Mouse (Mus musculus) thymus, adult 18-20 months (tissue): ENCODE data around the gene Heph.
"Not testable (repeated sequence)": the region's sequence is repeated elsewhere in the genome, so short reads cannot be mapped to it uniquely, and the experiment has no call there.

Experiments used
- DNase-seq, 2 experiments: peaks; one replicate each; pipeline ENCODE4 v3.0.0; 2022; ENCODE audit warnings: mixed read lengths in 2 of 2

Gene Heph

GRCm38 (mm10) chrX:96455149-96455548 is at the start of gene Heph:
Gene Heph, plus strand, starts transcription at chrX:96455359.
- no peak for DNase-seq

- not testable (repeated sequence) for DNase-seq
Observed at GRCm38 (mm10) chrX:96415351-96415750, 39.8 kb upstream of the Heph start.

DNA sequence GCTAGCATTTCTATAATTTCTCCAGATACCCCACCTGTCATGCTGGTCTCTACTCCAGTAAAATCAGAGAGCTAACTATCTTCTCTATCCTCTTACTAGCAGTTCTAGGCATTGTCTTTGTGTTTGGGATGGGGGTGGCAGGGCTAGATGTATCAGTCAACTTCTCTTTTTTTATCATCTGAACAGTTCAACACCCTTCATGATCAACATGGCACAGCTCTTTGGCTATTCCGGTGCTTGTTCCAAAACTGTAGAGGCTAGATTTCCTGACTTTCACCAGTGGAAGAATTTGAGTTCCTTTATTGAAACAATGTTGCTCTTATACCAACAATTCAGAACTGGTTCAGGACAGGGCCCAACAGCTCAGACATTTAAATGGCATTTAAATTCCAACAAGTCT is 38.2 kb upstream of the Heph start:
- DNase-seq: no peak

GRCm38 (mm10) chrX:96417733-96418132 is 37.4 kb upstream of the Heph start:
- no peak for DNase-seq

GRCm38 (mm10) chrX:96419383-96419782 is 35.8 kb upstream of the Heph start:
- no peak for DNase-seq

GRCm38 (mm10) chrX:96456201-96456963 is 1.2 kb downstream of the Heph start, which contains the start of gene Hsf3:
Gene Hsf3, minus strand, starts transcription at chrX:96456294.
- DNase-seq: no peak

DNA sequence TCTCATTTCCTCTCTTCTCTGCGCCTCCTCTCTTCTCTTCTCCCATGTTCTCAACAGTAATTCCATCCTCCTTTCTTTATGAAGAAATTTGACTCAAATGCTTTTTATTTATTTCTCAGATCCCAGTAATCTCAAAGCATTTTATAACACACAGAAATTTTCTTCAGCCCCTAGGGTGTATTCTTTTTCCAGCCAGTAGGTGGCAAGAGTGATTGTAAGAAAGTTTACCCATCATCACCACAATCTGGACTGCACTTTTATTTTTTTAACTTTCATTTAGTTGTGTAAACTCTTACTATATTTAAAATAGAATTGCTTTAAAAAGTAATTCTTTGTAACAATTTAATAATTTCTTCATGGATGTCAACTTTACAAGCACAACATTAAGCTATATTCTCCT is 46.4 kb downstream of the Heph start:
- DNase-seq: no peak
